Mouse (Mus musculus) heart, embryonic 14.5 days (tissue): ENCODE measurements around the gene Olfr815. TPM values are rescaled to one million over a fixed set of nuclear protein-coding genes. Genes with fewer than 3 reads are reported as not detected.
"Not testable (repeated sequence)": the region's sequence is repeated elsewhere in the genome, so short reads cannot be mapped to it uniquely, and the experiment has no call there.

Experiments used
- ATAC-seq: fragments of 200-750 bp; cut with Nextera tagmentation; 2 replicates; pipeline ENCODE4 v1.8.0; 2017; ENCODE audit warnings: low read depth, moderate TSS enrichment; ENCODE audit not compliant: insufficient number of reproducible peaks, insufficient read depth, low FRiP score
- H3K27ac ChIP-seq, 2 experiments: fragments of 200-500 bp in 1 of 2; fragments of 300-500 bp in 1 of 2; sonication (generic) in 1 of 2; replicated peaks in 1 of 2; 2 replicates each; pipeline ENCODE4 v1.5.1; 2012 to 2014; ENCODE audit warnings: low read depth in 2 of 2, low read length in 2 of 2, control low read depth in 1 of 2, mild to moderate bottlenecking in 1 of 2, mixed read lengths in 1 of 2; ENCODE audit not compliant: control insufficient read depth in 1 of 2, insufficient read depth in 1 of 2
- H3K27me3 ChIP-seq: fragments of 300-500 bp; sonication (generic); 2 replicates; pipeline ENCODE4 v1.6.1; 2014; ENCODE audit warnings: mild to moderate bottlenecking, low read length, control low read depth; ENCODE audit not compliant: control insufficient read depth, insufficient read depth
- H3K36me3 ChIP-seq: fragments of 300-500 bp; sonication (generic); 2 replicates; pipeline ENCODE4 v1.6.1; 2014; ENCODE audit warnings: mild to moderate bottlenecking, control low read depth, low read length, mixed read lengths; ENCODE audit not compliant: control insufficient read depth, insufficient read depth
- H3K4me1 ChIP-seq, 2 experiments: fragments of 200-500 bp in 1 of 2; fragments of 300-500 bp in 1 of 2; sonication (generic) in 1 of 2; 2 replicates each; pipeline ENCODE4 v1.6.1; 2012 to 2014; ENCODE audit warnings: low read length in 2 of 2, control low read depth in 1 of 2, mixed read lengths in 1 of 2; ENCODE audit not compliant: control insufficient read depth in 2 of 2, insufficient read depth in 2 of 2
- H3K4me2 ChIP-seq: fragments of 300-500 bp; sonication (generic); 2 replicates; pipeline ENCODE4 v1.6.1; 2014; ENCODE audit warnings: mild to moderate bottlenecking, low read length
- H3K4me3 ChIP-seq, 2 experiments: fragments of 200-500 bp in 1 of 2; fragments of 300-500 bp in 1 of 2; sonication (generic) in 1 of 2; 2 replicates each; pipeline ENCODE4 v1.5.1; 2012 to 2014; ENCODE audit warnings: low read length in 2 of 2, mild to moderate bottlenecking in 2 of 2, control low read depth in 1 of 2, low read depth in 1 of 2, moderate library complexity in 1 of 2; ENCODE audit not compliant: control insufficient read depth in 1 of 2, insufficient read depth in 1 of 2
- H3K9ac ChIP-seq: fragments of 300-500 bp; sonication (generic); 2 replicates; pipeline ENCODE4 v1.6.1; 2014; ENCODE audit warnings: mild to moderate bottlenecking, low read length
- H3K9me3 ChIP-seq: fragments of 300-500 bp; sonication (generic); 2 replicates; pipeline ENCODE4 v1.6.1; 2016; ENCODE audit warnings: low read length, control low read depth; ENCODE audit not compliant: control insufficient read depth
- WGBS: fragments of 180-500 bp; shearing (Covaris S2); extraction: QIAGEN DNeasy Blood & Tissue Kit; methylation state at CpG from one replicate; pipeline ENCODE4 v1.1.7; 2014; 5-methylcytosine and 5-hydroxymethylcytosine counted together
- polyA plus RNA-seq: library from polyadenylated mRNA; unstranded; fragments of >200 nt; fragmentation: Nextera tagmentation; extraction: Ambion mirVana; gene quantifications from 2 replicates; pipeline ENCODE4 v1.2.1, GENCODE M21; 2014

The Olfr815 gene
- polyA plus RNA-seq: not detected in 2 replicates

GRCm38 (mm10) chr10:129905767-129906166 lies at the start of gene Olfr815:
Gene Olfr815, minus strand, starts transcription at chr10:129905867.
- WGBS: no CpG with 5 or more reads among the region's 1 CpGs
- ATAC-seq, H3K9ac ChIP-seq, H3K4me3 ChIP-seq, H3K9me3 ChIP-seq, H3K4me1 ChIP-seq, H3K4me2 ChIP-seq, H3K27ac ChIP-seq, H3K36me3 ChIP-seq, H3K27me3 ChIP-seq: not testable (repeated sequence)

- 89% methylated on average over 2 of the region's 2 CpGs for WGBS
- Histone ChIP-seq H3K9ac (no peak within 1 kb of the TSS), H3K4me1 (no peaks in the 10 kb centered on the region), H3K4me2 (no peak within 1 kb of the TSS), H3K27me3 (no peaks in the 10 kb centered on the region), H3K9me3 (no peaks in the 10 kb centered on the region), H3K36me3 (no peaks in the 10 kb centered on the region), H3K4me3 (no peak within 1 kb of the TSS), H3K27ac (no peak within 1 kb of the TSS)
- no peak for ATAC-seq
These were observed 43.3 kb upstream of the Olfr815 start, which contains the start of gene Olfr818 for GRCm38 (mm10) chr10:129949000-129949399. Gene Olfr818, minus strand, starts transcription at chr10:129949100.

GRCm38 (mm10) chr10:129915497-129915896 lies 9.8 kb upstream of the Olfr815 start, which contains the start of gene Olfr816:
Gene Olfr816, minus strand, starts transcription at chr10:129915597.
- Histone ChIP-seq H3K4me2 (no peak within 1 kb of the TSS), H3K9me3 (no peaks in the 10 kb centered on the region), H3K27me3 (no peaks in the 10 kb centered on the region), H3K27ac (no peak within 1 kb of the TSS), H3K9ac (no peak within 1 kb of the TSS), H3K36me3 (no peaks in the 10 kb centered on the region), H3K4me3 (no peak within 1 kb of the TSS), H3K4me1 (no peaks in the 10 kb centered on the region)
- 62% methylated on average over 1 of the region's 1 CpGs for WGBS
- ATAC-seq: no peak

- Histone ChIP-seq H3K4me1 (no peaks in the 10 kb centered on the region), H3K27me3 (no peaks in the 10 kb centered on the region), H3K9ac (no peak overlapping the region), H3K27ac (no peak overlapping the region), H3K4me3 (no peak overlapping the region), H3K9me3 (no peaks in the 10 kb centered on the region), H3K36me3 (no peaks in the 10 kb centered on the region), H3K4me2 (no peak overlapping the region)
- no peak for ATAC-seq
- WGBS: 88% methylated on average over 7 of the region's 7 CpGs
These were observed 19.7 kb downstream of the Olfr815 start for GRCm38 (mm10) chr10:129885934-129886333.

- not testable (repeated sequence) for H3K4me1 ChIP-seq, H3K9ac ChIP-seq, ATAC-seq, H3K9me3 ChIP-seq, H3K4me3 ChIP-seq, H3K27me3 ChIP-seq, H3K27ac ChIP-seq, H3K36me3 ChIP-seq, H3K4me2 ChIP-seq
- 44% methylated on average over 6 of the region's 6 CpGs for WGBS
These were observed 20.2 kb downstream of the Olfr815 start for GRCm38 (mm10) chr10:129885496-129885895.

- H3K4me1 ChIP-seq, H3K4me3 ChIP-seq, H3K9me3 ChIP-seq, H3K36me3 ChIP-seq, H3K27ac ChIP-seq, H3K27me3 ChIP-seq, H3K9ac ChIP-seq, ATAC-seq, H3K4me2 ChIP-seq: not testable (repeated sequence)
- WGBS: 60% methylated on average over 1 of the region's 1 CpGs
These were observed 25.9 kb downstream of the Olfr815 start, which contains the start of gene Olfr814 for GRCm38 (mm10) chr10:129879751-129880150. Gene Olfr814, minus strand, starts transcription at chr10:129879851.

GRCm38 (mm10) chr10:129855067-129855466 lies 50.6 kb downstream of the Olfr815 start, which contains the start of gene Olfr813:
Gene Olfr813, plus strand, starts transcription at chr10:129855367.
- Histone ChIP-seq H3K27me3 (no peaks in the 10 kb centered on the region), H3K9me3 (no peaks in the 10 kb centered on the region), H3K4me2 (no peak within 1 kb of the TSS), H3K27ac (no peak within 1 kb of the TSS), H3K9ac (no peak within 1 kb of the TSS), H3K4me1 (no peaks in the 10 kb centered on the region), H3K4me3 (no peak within 1 kb of the TSS), H3K36me3 (no peaks in the 10 kb centered on the region)
- ATAC-seq: no peak
